Mouse (Mus musculus) Muller cell, postnatal 12 days (primary cell): ENCODE results near the gene Erf.

Source experiments
- DNase-seq: peaks from one replicate; pipeline ENCODE4 v3.0.0-alpha.2; 2015; ENCODE audit errors: inconsistent ontology term

Erf gene

GRCm38 (mm10) chr7:25250141-25250972 lies at the start of gene Erf:
Gene Erf (minus strand): TSS chr7:25250761.
- DNase-seq, result peak; percentile 98

- DNase-seq, result peak; percentile 93
These were observed 47.1 kb upstream of the Erf start, which contains the start of gene Pafah1b3 for GRCm38 (mm10) chr7:25297454-25298325. Gene Pafah1b3 (minus strand): TSS chr7:25297986.

- peak; percentile 43 for DNase-seq
These were observed 46.4 kb upstream of the Erf start for GRCm38 (mm10) chr7:25296945-25297453.

- DNase-seq, result no peak
These were observed 44.6 kb upstream of the Erf start for GRCm38 (mm10) chr7:25294960-25295722.

GRCm38 (mm10) chr7:25294495-25294894 lies 43.9 kb upstream of the Erf start:
- no peak for DNase-seq

- DNase-seq, result no peak
These were observed 42.7 kb upstream of the Erf start for GRCm38 (mm10) chr7:25293191-25293739.

- no peak for DNase-seq
These were observed 41.5 kb upstream of the Erf start for GRCm38 (mm10) chr7:25292107-25292506.

GRCm38 (mm10) chr7:25290911-25291310 lies 40.4 kb upstream of the Erf start:
- no peak for DNase-seq

GRCm38 (mm10) chr7:25290463-25290862 lies 39.9 kb upstream of the Erf start:
- no peak for DNase-seq

- no peak for DNase-seq
These were observed 39.4 kb upstream of the Erf start for GRCm38 (mm10) chr7:25289925-25290324.

- no peak for DNase-seq
These were observed 38.2 kb upstream of the Erf start for GRCm38 (mm10) chr7:25288721-25289120.

- DNase-seq, result no peak
These were observed 37.5 kb upstream of the Erf start for GRCm38 (mm10) chr7:25288011-25288410.

- no peak for DNase-seq
These were observed 36.4 kb upstream of the Erf start for GRCm38 (mm10) chr7:25286989-25287388.

- no peak for DNase-seq
These were observed 35.1 kb upstream of the Erf start for GRCm38 (mm10) chr7:25285511-25286238.

GRCm38 (mm10) chr7:25284766-25285165 lies 34.2 kb upstream of the Erf start:
- no peak for DNase-seq

- DNase-seq, result no peak
These were observed 33.6 kb upstream of the Erf start for GRCm38 (mm10) chr7:25284171-25284570.

GRCm38 (mm10) chr7:25283637-25284036 lies 33.1 kb upstream of the Erf start:
- no peak for DNase-seq

GRCm38 (mm10) chr7:25282731-25283211 lies 32.2 kb upstream of the Erf start:
- peak; percentile 51 for DNase-seq

GRCm38 (mm10) chr7:25281734-25282601 lies 31.4 kb upstream of the Erf start:
- DNase-seq, result peak; percentile 99
